Mouse (Mus musculus) ES-CJ7 (cell line): ENCODE data around the gene Smtnl2.
"Not testable (repeated sequence)": the region's sequence is repeated elsewhere in the genome, so short reads cannot be mapped to it uniquely, and the experiment has no call there.

Experiments used
- DNase-seq: peaks from one replicate; pipeline ENCODE4 v3.0.0; 2011; ENCODE audit warnings: low read depth, low spot score

The Smtnl2 gene

DNA sequence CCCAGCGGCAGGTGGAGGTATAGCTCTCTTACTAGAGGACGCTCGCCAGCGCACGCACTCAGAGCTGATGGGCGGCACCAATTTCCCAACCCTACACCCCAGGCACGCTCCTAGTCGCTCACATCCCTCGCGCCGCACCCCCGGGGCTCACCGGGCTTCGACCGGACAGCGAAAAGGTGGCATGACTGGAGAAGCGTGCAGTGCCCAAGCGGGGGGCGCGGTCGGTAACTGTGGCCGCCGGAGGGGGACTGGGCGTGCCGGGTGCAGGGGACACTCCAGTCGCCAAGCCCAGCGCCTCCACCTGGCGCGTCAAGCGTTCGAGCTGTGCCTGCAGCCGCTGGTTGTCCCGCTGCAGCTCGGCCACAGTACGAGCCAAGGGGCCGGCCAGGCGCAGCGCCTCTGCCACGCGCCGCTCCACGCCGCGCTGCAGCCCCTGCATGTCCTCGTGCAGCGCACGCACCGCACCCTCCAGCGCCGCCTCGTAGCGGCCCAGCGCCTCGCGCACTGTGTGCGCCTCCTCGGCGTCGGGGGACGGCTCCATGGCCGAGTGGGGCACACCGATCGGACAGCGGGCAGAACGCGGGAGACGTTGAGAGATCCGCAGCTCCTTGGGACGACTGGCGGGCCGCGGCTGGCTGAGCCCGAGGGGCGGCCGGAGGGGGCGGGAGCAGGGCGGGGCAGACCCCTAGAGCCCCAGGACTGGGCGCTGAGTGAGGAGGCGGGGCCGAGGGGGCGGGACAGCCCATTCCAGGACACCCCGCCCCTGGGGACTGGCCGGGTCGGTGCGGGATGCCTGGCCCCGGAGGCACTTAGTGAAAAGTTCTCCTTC lies at the start of gene Smtnl2:
TSS of gene Smtnl2 (minus strand) at position 621 of the 829 bp plus-strand sequence.
- DNase-seq: peak; percentile 91

DNA sequence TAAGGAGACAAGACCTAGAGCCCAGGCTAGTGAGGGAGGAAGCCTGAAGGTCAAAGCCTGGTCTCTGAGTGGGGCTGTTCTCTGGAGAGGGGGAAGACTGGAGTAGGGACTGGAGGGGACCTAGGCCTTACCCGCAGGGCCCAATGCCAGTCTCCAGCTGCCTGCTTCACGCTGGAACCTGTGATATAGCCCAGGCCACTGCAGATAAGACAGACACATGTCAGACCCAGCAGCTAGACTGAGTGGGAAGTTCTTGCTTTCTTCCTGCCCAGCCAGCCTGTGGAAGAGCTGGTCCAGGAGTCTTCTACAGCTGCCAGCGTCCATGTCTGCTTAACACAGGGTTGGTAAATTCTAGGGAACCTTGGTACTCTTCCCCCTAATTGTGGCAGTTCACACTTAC lies 47.0 kb upstream of the Smtnl2 start:
- DNase-seq: no peak

DNA sequence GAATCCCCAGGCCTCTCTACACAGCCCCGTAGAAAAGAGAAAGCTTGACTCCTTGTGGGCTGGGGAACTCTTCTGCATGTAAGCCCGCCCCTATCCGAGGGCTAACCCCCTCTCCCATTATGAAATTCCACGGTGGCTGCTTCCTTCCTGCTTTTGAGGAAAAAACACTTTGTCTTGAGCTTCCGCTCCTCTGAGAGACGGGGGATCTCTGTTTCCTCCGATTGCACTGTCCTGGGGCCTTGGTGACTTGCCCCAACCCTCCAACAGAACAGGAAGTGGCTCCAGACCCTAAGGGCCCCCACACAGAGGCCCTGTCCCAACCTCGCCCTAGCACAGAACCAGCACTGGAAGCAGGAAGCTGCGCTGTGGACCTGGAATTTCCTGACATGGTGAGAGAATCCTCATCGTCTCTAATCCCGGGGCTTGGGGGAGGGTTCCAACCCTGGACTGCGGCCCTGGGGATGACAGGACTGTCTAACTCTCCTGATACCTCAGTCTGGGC lies 46.5 kb upstream of the Smtnl2 start:
- DNase-seq: no peak

DNA sequence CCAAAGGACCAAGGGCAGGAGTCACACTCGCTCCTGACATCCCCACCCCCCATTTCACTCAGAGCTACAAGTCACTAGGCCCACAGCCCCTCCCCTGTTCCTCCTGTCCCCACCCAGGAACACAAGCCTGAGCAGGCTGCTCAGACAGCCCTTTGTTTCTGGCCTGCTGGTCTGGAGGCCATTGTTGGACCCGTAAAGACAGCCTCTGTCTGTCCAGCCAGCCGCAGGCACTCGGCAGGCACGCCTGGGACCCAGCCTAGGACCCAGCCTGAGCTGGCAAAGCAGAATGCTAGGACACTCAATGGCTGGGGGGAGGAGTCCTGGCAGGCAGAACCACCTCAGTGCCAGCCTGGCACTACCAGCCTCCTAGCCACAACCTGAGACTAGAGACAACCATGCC lies 44.2 kb upstream of the Smtnl2 start:
- no peak for DNase-seq

DNA sequence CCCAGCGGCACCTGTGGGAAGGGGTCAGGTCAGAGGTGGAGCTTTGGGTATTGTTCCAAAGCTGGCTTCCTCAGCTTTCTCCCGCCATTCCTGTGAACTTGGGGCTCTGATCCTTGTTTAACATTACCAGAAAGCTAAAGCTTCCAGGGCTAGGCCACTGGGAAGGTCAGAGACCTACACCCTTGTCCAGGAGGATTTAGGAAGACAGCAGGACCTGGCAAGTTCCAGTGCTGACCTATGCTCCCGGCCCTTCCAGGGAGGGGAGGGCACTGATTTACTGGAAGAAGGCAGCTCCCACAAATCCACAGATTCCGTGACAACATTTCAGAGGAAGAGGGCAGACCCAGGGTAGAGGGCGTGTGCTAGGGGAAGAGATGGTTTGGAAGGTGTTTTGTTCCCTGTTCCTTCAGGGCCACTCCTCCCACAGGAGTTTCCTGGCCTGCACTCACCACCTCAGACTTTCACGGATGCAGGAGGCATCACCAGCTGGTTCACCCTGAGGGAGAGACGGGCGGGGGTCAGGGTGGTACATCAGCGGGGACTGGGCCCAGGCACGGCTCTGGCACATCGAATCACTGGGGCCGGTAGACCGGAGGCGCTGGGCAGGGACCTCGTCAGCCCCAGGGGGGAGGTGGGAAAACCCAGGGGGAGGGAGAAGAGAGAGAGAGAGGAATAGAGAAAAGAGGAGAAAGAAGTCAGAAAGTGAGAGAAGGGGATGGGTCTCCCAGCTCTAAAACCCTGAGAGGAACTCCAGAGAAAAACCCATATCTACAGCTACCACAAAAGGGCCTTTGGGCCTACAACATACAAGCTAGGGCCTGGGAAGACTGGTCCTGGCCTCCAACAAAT lies 41.8 kb upstream of the Smtnl2 start:
- DNase-seq: no peak

DNA sequence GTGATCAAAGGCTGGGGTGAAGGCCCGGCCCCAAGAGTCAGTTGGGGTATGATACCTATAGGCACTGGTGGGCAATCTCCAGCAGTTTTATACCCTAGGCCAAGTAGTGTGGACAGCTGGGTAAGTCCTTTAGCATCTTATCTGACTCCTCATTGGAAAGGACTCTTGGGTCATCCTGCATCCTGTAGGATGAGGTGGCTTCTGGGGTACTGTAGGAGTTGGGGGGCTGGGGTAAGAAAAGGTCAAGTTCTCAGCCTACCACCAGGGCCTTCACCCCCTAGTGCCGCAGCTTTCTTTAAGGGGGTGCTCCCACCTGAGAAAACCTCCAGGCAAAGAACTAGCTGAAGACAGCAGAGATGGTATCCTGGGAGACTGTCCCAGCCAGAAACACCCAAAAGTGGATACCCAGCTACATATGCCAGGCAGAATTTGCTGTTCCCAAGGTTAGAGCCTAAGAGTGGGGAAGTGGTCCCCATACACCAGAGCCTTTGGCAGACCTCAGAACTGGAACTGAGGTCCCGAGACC lies 40.7 kb upstream of the Smtnl2 start:
- no peak for DNase-seq

GRCm38 (mm10) chr11:72447475-72447874 lies 36.0 kb upstream of the Smtnl2 start:
- peak; percentile 77 for DNase-seq

GRCm38 (mm10) chr11:72446311-72447105 lies 35.0 kb upstream of the Smtnl2 start:
- peak; percentile 91 for DNase-seq

DNA sequence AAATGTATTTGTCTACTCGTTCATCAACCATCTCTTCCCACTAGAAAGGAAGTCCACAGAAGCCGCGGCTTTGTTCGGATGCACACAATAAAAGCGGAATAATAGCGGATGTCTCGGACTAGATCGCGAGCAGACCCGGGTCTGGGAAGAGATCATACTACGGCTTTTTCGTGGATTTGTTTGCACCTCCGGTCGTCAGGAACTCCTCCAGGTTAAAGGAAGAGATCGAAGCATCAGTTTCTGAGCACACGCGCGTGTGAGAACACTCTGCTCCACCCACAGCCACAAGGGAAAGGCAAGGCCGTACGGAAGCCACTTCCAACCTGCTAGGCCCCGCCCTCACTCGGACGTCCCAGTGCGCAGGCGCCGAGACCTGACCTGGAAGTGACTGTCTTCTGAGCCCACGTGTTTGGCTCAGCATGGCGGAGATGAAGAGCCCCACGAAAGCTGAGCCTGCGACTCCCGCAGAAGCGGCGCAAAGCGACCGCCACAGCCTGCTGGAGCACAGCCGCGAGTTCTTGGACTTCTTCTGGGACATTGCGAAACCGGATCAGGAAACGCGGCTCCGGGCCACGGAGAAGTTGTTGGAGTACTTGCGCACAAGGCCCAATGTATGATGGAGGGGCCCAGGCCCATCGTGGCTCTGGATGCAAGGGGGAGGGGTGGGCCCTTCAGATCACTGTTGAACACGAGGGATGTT lies 29.6 kb upstream of the Smtnl2 start, which contains the start of gene Mybbp1a:
TSS of gene Mybbp1a (plus strand) at position 391 of the 700 bp plus-strand sequence.
- peak; percentile 99 for DNase-seq

GRCm38 (mm10) chr11:72440597-72440964 lies 29.1 kb upstream of the Smtnl2 start:
- DNase-seq: not testable (repeated sequence)

DNA sequence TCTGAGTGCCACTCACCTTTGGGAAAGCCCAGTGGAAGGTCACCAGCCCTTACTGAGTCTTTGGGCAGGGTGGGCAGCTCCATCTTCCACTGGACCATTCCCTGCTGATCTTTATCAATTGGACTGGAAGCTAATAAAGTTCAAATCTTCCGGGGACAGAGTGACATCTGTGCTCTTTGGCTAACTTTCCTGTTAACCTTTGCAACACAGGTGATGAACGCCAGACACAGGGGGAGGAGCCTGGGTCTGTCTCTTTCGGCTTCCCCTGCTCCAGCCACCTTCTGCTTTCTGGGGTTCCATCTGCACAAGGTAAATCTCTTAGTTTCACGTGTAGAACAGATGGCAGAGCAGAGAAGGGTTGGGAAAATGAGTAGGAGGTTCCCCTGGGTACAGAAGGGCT lies 26.9 kb upstream of the Smtnl2 start:
- DNase-seq: no peak

DNA sequence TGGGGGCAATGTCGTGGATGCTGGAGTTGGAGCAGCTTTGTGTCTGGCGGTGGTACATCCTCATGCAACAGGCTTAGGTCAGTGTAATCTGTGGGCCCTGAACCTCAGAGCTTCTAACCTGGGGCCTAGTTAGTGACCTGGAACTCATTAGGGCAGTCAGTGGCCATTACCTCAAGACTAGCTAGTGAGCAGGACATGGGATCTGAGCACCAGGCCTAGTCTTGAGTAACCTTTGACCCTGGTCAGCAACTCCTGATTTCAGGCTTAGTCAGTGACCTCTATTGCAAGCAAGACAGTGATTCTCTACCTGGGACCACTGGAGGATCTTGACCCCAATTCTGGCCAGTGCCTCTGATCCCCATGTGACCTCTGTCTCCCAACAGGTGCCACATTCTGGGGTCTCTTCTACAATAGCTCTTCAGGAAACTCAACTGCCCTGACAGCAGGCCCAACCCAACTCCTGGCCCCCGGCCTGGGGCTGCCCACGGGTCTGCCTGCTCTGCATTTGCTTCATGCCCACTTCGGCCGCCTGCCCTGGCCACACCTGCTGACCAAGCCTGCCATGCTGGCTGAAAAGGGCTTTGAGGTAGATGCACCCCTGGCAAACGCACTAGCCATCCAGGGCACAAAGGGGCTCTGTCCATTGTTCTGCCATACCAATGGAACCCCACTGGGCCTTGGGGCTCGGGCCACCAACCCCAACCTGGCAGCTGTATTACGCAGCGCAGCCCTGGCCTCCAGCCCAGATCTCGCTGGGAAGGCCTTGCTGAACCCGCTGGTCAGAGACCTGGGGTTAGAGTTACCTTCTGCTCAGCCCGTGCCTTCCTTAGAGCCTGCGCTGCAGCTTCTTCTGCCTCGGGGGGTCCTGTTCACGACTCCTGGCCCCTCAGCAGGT lies 25.5 kb upstream of the Smtnl2 start:
- DNase-seq: no peak

DNA sequence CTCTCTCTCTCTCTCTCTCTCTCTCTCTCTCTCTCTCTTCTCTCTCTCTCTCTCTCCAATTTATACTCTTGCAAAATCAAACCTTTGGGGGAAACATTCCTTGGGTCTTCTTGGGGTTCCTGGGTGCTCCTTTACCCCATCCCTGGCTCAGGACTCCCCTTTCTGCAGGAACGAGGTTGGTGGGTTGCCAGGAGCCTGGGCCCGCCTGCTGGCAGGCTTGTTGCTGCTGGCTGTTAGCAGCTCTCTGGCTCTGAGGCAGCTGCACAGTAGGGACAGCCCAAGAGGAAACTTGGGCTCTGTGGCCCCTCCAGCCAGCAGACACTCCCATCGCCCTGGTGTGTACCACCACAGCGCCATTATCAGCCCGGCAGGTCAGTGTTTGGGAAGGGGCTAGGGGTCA lies 24.8 kb upstream of the Smtnl2 start:
- no peak for DNase-seq

GRCm38 (mm10) chr11:72435694-72436045 lies 24.2 kb upstream of the Smtnl2 start:
- no peak for DNase-seq

- DNase-seq: peak; percentile 85
Observed at GRCm38 (mm10) chr11:72434963-72435693, 23.6 kb upstream of the Smtnl2 start, which contains the start of gene Ggt6. Ggt6 (plus strand) TSS chr11:72435526.

GRCm38 (mm10) chr11:72430311-72431068 lies 19.0 kb upstream of the Smtnl2 start:
- DNase-seq: peak; percentile 59

DNA sequence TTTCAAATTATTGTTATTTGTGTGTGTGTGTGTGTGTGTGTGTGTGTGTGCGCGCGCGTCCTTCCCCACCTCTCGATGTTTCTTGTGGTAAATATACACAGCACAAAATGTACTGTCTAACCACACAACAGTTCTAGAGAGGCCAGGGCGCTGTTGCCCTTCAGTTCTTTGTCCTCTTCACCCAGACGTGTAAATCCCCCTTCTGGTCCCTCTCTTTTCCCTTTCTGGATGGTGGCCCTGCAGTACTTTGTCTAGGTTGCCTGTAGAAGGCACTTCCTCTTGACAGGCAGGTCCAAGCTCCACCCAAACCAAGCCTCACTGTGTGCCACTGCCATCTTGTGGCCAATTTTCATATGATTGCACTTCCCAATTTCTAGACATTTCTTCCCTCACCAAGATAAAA lies 17.8 kb upstream of the Smtnl2 start:
- peak; percentile 93 for DNase-seq

- DNase-seq: peak; percentile 90
Observed at GRCm38 (mm10) chr11:72428694-72429093, 17.2 kb upstream of the Smtnl2 start.
